Mouse (Mus musculus) liver, embryonic 14.5 days (tissue): ENCODE measurements around the gene Tmem248. TPM values are rescaled to one million over a fixed set of nuclear protein-coding genes. Genes with fewer than 3 reads are reported as not detected.

Experiments used
- ATAC-seq: fragments of 200-750 bp; cut with Nextera tagmentation; 2 replicates; pipeline ENCODE4 v1.8.0; 2017; ENCODE audit warnings: moderate number of reproducible peaks, mild to moderate bottlenecking, moderate library complexity; ENCODE audit not compliant: insufficient read depth
- DNase-seq, 3 experiments: peaks; one replicate each; pipeline ENCODE4 v3.0.0-alpha.2; 2012 to 2013; ENCODE audit warnings: low read depth in 3 of 3, low spot score in 3 of 3
- H3K27ac ChIP-seq: fragments of 300-500 bp; sonication (generic); 2 replicates; pipeline ENCODE4 v1.5.1; 2014; ENCODE audit warnings: moderate library complexity, mild to moderate bottlenecking, control low read depth, inconsistent platforms
- H3K27me3 ChIP-seq: fragments of 300-500 bp; sonication (generic); 2 replicates; pipeline ENCODE4 v1.6.1; 2014; ENCODE audit warnings: mild to moderate bottlenecking, low read length, moderate library complexity; ENCODE audit not compliant: control insufficient read depth, insufficient read depth
- H3K36me3 ChIP-seq: fragments of 300-500 bp; sonication (generic); replicated peaks from 2 replicates; pipeline ENCODE4 v1.6.1; 2014; ENCODE audit warnings: low read depth; ENCODE audit not compliant: control insufficient read depth, insufficient read depth
- H3K4me1 ChIP-seq, 2 experiments: fragments of 200-500 bp in 1 of 2; fragments of 300-500 bp in 1 of 2; sonication (generic) in 1 of 2; replicated peaks; 2 replicates each; pipeline ENCODE4 v1.6.1; 2012 to 2014; ENCODE audit warnings: antibody characterized with exemption in 1 of 2, inconsistent platforms in 1 of 2, low read length in 1 of 2; ENCODE audit not compliant: control insufficient read depth in 2 of 2, insufficient read depth in 2 of 2
- H3K4me2 ChIP-seq: fragments of 300-500 bp; sonication (generic); 2 replicates; pipeline ENCODE4 v1.6.1; 2014; ENCODE audit warnings: low read depth, mild to moderate bottlenecking, control low read depth, moderate library complexity
- H3K4me3 ChIP-seq, 2 experiments: fragments of 200-500 bp in 1 of 2; fragments of 300-500 bp in 1 of 2; sonication (generic) in 1 of 2; 2 replicates each; pipeline ENCODE4 v1.5.1; 2012 to 2014; ENCODE audit warnings: low read depth in 2 of 2, low read length in 2 of 2, mild to moderate bottlenecking in 2 of 2, control low read depth in 1 of 2, inconsistent platforms in 1 of 2, moderate library complexity in 1 of 2; ENCODE audit not compliant: insufficient read depth in 1 of 2
- H3K9ac ChIP-seq: fragments of 300-500 bp; sonication (generic); replicated peaks from 2 replicates; pipeline ENCODE4 v1.6.1; 2014; ENCODE audit warnings: mild to moderate bottlenecking, control low read depth, moderate library complexity
- H3K9me3 ChIP-seq: fragments of 300-500 bp; sonication (generic); 2 replicates; pipeline ENCODE4 v1.6.1; 2016; ENCODE audit warnings: low read length, mixed read lengths; ENCODE audit not compliant: control insufficient read depth
- CTCF ChIP-seq: IDR thresholded peaks from 2 replicates; pipeline ENCODE4 v1.5.1; 2016; ENCODE audit warnings: antibody characterized with exemption, low read depth, control low read depth
- EP300 ChIP-seq: IDR thresholded peaks from 2 replicates; pipeline ENCODE4 v1.6.1; 2016; ENCODE audit warnings: antibody characterized with exemption, low read depth
- WGBS: fragments of 180-500 bp; shearing (Covaris S2); extraction: QIAGEN DNeasy Blood & Tissue Kit; methylation state at CpG from one replicate; pipeline ENCODE4 v1.1.7; 2014; ENCODE audit not compliant: insufficient replicate concordance; 5-methylcytosine and 5-hydroxymethylcytosine counted together
- polyA plus RNA-seq, 2 experiments: library from polyadenylated mRNA; depleted of rRNA in 1 of 2; stranded (reverse) in 1 of 2; unstranded in 1 of 2; fragments of >200 nt; fragmentation: Nextera tagmentation in 1 of 2; extraction: Ambion mirVana in 1 of 2; gene quantifications; 2 replicates each; pipeline versions ENCODE4 v1.2.1 to v1.2.3; 2012 to 2014

Tmem248 gene
- polyA plus RNA-seq, 2 experiments, result 14.1 to 25.4 TPM

- TF ChIP-seq EP300, result no peak
- no peak for TF ChIP-seq CTCF
- ATAC-seq, result no peak
Measured at GRCm38 (mm10) chr5:130264433-130265005, 47.6 kb downstream of the Tmem248 start.

DNA sequence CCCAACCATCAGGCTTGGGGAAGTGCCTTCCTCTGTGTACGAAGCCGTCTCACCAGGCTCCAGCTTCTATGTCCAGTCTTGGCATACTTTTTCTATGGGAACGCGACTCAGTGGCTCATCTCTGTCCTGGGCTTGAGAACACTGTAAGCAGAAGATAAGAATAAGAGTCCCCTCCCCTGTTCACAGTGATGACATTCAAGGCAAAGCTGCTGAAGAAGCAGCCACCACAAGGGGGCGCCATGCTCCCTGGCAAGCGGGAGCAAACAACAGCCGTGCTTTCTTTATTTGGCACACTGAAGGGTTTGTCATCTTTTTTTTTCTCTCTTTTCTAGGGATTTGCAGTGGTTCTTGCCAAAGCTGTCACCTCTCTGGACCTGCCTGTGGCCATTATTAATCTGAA, 49.8 kb downstream of the Tmem248 start:
- WGBS, result 43% methylated on average over 7 of the region's 7 CpGs
- Histone ChIP-seq H3K27ac (no peak overlapping the region), H3K36me3 (peaks cover 13% of the 10 kb centered on the region; the same call in 1 of the 2 replicates), H3K9me3 (no peaks in the 10 kb centered on the region), H3K27me3 (no peaks in the 10 kb centered on the region), H3K9ac (no peak overlapping the region), H3K4me3 (no peak overlapping the region), H3K4me2 (no peak overlapping the region), H3K4me1 (peaks cover 0 to 6% of the 10 kb centered on the region in 2 experiments; a peak in 3 of 4 replicates)
- DNase-seq, result peak; percentile 57 to 64 (median 57)
- ATAC-seq, result peak; percentile 68; the same call in 1 of the 2 replicates
- TF ChIP-seq CTCF (peak; percentile 94), EP300 (no peak)

More at GRCm38 (mm10) chr5:130264433-130265005, 47.6 kb downstream of the Tmem248 start:
- no peaks in the 10 kb centered on the region for H3K9me3 ChIP-seq
- peaks cover 10% of the 10 kb centered on the region; the same call in 1 of the 2 replicates for H3K36me3 ChIP-seq
- no peak overlapping the region for H3K4me2 ChIP-seq
- H3K4me3 ChIP-seq, result no peak overlapping the region
- H3K27ac ChIP-seq, result no peak overlapping the region
- 78% methylated on average over 6 of the region's 6 CpGs for WGBS
- no peaks in the 10 kb centered on the region for H3K27me3 ChIP-seq
- H3K9ac ChIP-seq, result no peak overlapping the region
- DNase-seq, result no peak
- peaks cover 0 to 6% of the 10 kb centered on the region in 2 experiments; a peak in 3 of 4 replicates for H3K4me1 ChIP-seq

DNA sequence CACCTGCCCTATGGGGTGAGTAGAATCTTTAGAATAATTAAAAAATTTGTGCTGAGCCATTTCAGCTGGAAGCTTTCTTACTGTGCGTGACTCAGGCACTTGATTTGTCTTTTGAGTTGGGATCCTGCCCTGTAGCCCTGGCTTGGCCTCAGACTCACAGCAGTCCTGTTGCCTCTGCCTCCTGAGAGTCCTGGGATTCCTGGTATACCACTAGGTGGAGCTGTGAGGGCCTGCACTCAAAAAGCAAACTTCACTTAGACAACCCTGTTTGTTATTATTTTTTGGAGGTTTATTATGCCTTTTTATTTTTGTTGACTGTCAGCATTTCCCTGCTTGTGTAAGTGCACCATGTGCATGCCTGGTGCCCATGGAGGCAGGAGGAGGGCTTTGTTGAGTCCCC, 50.4 kb downstream of the Tmem248 start:
- H3K36me3 ChIP-seq, result peaks cover 13% of the 10 kb centered on the region; the same call in 1 of the 2 replicates
- DNase-seq (peak in 1 of 3 experiments; percentile 27), ATAC-seq (no peak)
- peaks cover 0 to 6% of the 10 kb centered on the region in 2 experiments; a peak in 3 of 4 replicates for H3K4me1 ChIP-seq
- no peak overlapping the region for H3K9ac ChIP-seq
- H3K27me3 ChIP-seq, result no peaks in the 10 kb centered on the region
- TF ChIP-seq EP300 (no peak), CTCF (peak; percentile 72)
- H3K9me3 ChIP-seq, result no peaks in the 10 kb centered on the region
- 87% methylated on average over 1 of the region's 1 CpGs for WGBS
- no peak overlapping the region for H3K4me3 ChIP-seq
- H3K4me2 ChIP-seq, result no peak overlapping the region
- H3K27ac ChIP-seq, result no peak overlapping the region

- no peak for DNase-seq
- 78% methylated on average over 11 of the region's 11 CpGs for WGBS
- Histone ChIP-seq H3K36me3 (peaks cover 12% of the 10 kb centered on the region), H3K27ac (no peak overlapping the region), H3K27me3 (no peaks in the 10 kb centered on the region), H3K9ac (no peak overlapping the region), H3K4me1 (peaks cover 0 to 6% of the 10 kb centered on the region in 2 experiments; a peak in 3 of 4 replicates), H3K4me2 (no peak overlapping the region), H3K4me3 (no peak overlapping the region), H3K9me3 (no peaks in the 10 kb centered on the region)
- no peak for TF ChIP-seq CTCF
- TF ChIP-seq EP300, result no peak
- ATAC-seq, result no peak
Measured at GRCm38 (mm10) chr5:130268976-130269375, 52.1 kb downstream of the Tmem248 start.

- peaks cover 18% of the 10 kb centered on the region for H3K36me3 ChIP-seq
- 83% methylated on average over 1 of the region's 1 CpGs for WGBS
- H3K4me3 ChIP-seq, result no peak overlapping the region
- no peaks in the 10 kb centered on the region for H3K27me3 ChIP-seq
- no peak overlapping the region for H3K4me2 ChIP-seq
- DNase-seq (no peak), ATAC-seq (no peak)
- no peak overlapping the region for H3K9ac ChIP-seq
- no peaks in the 10 kb centered on the region for H3K4me1 ChIP-seq
- no peak overlapping the region for H3K27ac ChIP-seq
- H3K9me3 ChIP-seq, result no peaks in the 10 kb centered on the region
- TF ChIP-seq CTCF, result peak; percentile 53
- no peak for TF ChIP-seq EP300
Measured at GRCm38 (mm10) chr5:130272344-130272743, 55.5 kb downstream of the Tmem248 start.
